In the genomic region with DNA sequence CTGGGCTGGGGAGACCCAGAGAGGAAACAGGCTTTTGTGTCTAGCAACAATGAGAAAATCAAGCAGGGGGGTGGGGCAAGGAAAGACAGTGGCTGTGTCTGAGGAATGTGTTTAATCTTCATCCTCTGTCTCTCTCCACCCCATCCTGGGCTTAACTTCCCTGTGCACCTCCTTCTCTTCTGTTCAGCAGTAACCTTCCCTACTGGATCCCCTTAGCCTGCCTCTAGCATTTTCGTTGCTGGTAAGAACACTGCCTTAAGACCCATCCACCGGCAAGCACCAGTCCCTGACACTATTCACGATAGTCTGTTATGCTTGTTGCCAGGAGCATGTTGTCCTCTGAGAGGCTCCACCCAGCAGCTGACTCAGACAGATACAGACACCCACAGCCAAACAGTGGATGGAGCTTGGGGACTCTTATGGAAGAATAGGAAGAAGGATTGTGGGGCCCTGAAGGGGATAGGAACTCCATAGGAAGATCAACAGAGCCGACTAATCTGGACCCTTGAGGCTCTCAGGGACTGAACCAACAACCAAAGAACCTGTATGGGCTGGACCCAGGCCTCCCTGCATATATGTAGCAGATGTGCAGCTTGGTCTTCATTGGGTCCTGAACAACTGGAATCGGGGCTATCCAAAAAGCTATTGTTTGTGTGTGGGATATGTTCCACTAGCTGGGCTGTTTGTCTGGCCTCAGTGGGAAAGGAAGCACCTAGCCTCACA, we compare ENCODE assay signal across 10 mouse cellular contexts. TPM values are rescaled to one million over a fixed set of nuclear protein-coding genes. Genes with fewer than 3 reads are reported as not detected.
A peak's percentile ranks its signal among the peaks of the same experiment; 100 is the strongest.
DNase-seq lines count a peak whose midpoint lies in the region; ATAC-seq and TF ChIP-seq lines count a peak whose summit lies in the region.
"Had no signal": no experiment of that assay in that cellular context is flagged by ENCODE, and none has a peak within 500 bp of the region (broad histone marks: within the 10 kb centered on the region; RNA-seq: fewer than 3 reads in every experiment).

No protein-coding gene starts in this region.

- H3K27me3 ChIP-seq in forebrain, embryonic 10.5 days (ENCODE audit: poor library complexity, severe bottlenecking): no peaks in the 10 kb centered on the region
- no peaks in the 10 kb centered on the region for H3K27me3 ChIP-seq in forebrain, embryonic 15.5 days
- no peaks in the 10 kb centered on the region for H3K27me3 ChIP-seq in MEL (ENCODE audit: control insufficient read depth in 1 of 2, insufficient read depth in 2 of 2, low read length in 2 of 2)
- H3K27me3 ChIP-seq in heart, embryonic 13.5 days (replicated peaks): no peaks in the 10 kb centered on the region
- H3K27me3 ChIP-seq in liver, postnatal 0 days (ENCODE audit: insufficient read depth, low read length): no peaks in the 10 kb centered on the region

- ATAC-seq in forebrain, embryonic 15.5 days (replicated peaks): no peak
- peak; percentile 37; the same call in 1 of the 2 replicates for ATAC-seq in heart, embryonic 13.5 days (ENCODE audit: extremely low read depth, insufficient number of reproducible peaks, low FRiP score, low TSS enrichment)
- peak; percentile 60 for ATAC-seq in liver, postnatal 0 days

- no peaks in the 10 kb centered on the region for H3K79me2 ChIP-seq in MEL (ENCODE audit: control insufficient read depth, insufficient read depth, low read length, poor library complexity)

- no peak overlapping the region for H3K4me2 ChIP-seq in forebrain, embryonic 15.5 days (replicated peaks)
- peak overlapping the region; percentile 30 for H3K4me2 ChIP-seq in heart, embryonic 13.5 days
- H3K4me2 ChIP-seq in liver, postnatal 0 days (ENCODE audit: low read depth, low read length): no peak overlapping the region

- 0 out of 2 replicates have a peak, but pooled peaks cover 4% of the 10 kb centered on the region for H3K9me3 ChIP-seq in forebrain, embryonic 10.5 days
- no peaks in the 10 kb centered on the region for H3K9me3 ChIP-seq in forebrain, embryonic 15.5 days
- H3K9me3 ChIP-seq in MEL (replicated peaks; ENCODE audit: insufficient read depth, low read length): no peaks in the 10 kb centered on the region
- H3K9me3 ChIP-seq in heart, embryonic 13.5 days: no peaks in the 10 kb centered on the region
- H3K9me3 ChIP-seq in liver, postnatal 0 days (ENCODE audit: low read length): no peaks in the 10 kb centered on the region

- TF ChIP-seq RAD21 in MEL (IDR thresholded peaks at IDR 0.05; ENCODE audit: low read depth, low read length): no peak

- H3K4me1 ChIP-seq in forebrain, embryonic 10.5 days: peaks cover 15% of the 10 kb centered on the region
- H3K4me1 ChIP-seq in forebrain, embryonic 15.5 days: no peaks in the 10 kb centered on the region
- H3K4me1 ChIP-seq in MEL (ENCODE audit: control insufficient read depth in 1 of 2, insufficient read depth in 2 of 2, low read length in 2 of 2): peaks cover 12 to 21% of the 10 kb centered on the region in 2 experiments
- H3K4me1 ChIP-seq in heart, embryonic 13.5 days: peaks cover 15% of the 10 kb centered on the region
- H3K4me1 ChIP-seq in liver, postnatal 0 days (ENCODE audit: insufficient read depth): peaks cover 8% of the 10 kb centered on the region

- DNase-seq in forebrain, embryonic 10.5 days (ENCODE audit: extremely low spot score, low spot score): no peak
- DNase-seq in MEL (ENCODE audit: low read depth, low spot score): peak; percentile 59
- no peak for DNase-seq in liver, postnatal 0 days
- no peak for DNase-seq in spleen, postnatal 36 days (ENCODE audit: low spot score in 2 of 2)
- no peak for DNase-seq in urinary bladder, adult 2 months (ENCODE audit: low spot score)
- no peak for DNase-seq in thymus, postnatal 0 days (ENCODE audit: low spot score)
- DNase-seq: right cerebral cortex, postnatal 25 days had no signal

- H3K4me3 ChIP-seq in forebrain, embryonic 10.5 days: no peak overlapping the region
- H3K4me3 ChIP-seq in forebrain, embryonic 15.5 days: no peak overlapping the region
- peak overlapping the region; percentile 26 to 38; a peak in 2 of 4 replicates for H3K4me3 ChIP-seq in MEL (ENCODE audit: control insufficient read depth in 1 of 2, insufficient read depth in 1 of 2, low read depth in 2 of 2, low read length in 2 of 2)
- H3K4me3 ChIP-seq in heart, embryonic 13.5 days: no peak overlapping the region
- H3K4me3 ChIP-seq in liver, postnatal 0 days (ENCODE audit: low read depth, low read length): no peak overlapping the region

- no peak for TF ChIP-seq POLR2A in MEL (IDR thresholded peaks at IDR 0.05; ENCODE audit: control insufficient read depth in 1 of 2, insufficient read depth in 1 of 2, low read depth in 1 of 2, low read length in 2 of 2, poor library complexity in 1 of 2)

- peak overlapping the region; percentile 70 for H3K27ac ChIP-seq in forebrain, embryonic 10.5 days
- H3K27ac ChIP-seq in forebrain, embryonic 15.5 days (replicated peaks): no peak overlapping the region
- no peak overlapping the region for H3K27ac ChIP-seq in MEL (ENCODE audit: control insufficient read depth, low read depth, low read length)
- H3K27ac ChIP-seq in heart, embryonic 13.5 days (replicated peaks): peak overlapping the region; percentile 73
- H3K27ac ChIP-seq in liver, postnatal 0 days (ENCODE audit: low read depth): peak overlapping the region; percentile 34; the same call in 1 of the 2 replicates

- peak in 1 of 2 experiments; percentile 36; a peak in 1 of 4 replicates for TF ChIP-seq EP300 in MEL (IDR thresholded peaks at IDR 0.05; ENCODE audit: low read depth in 1 of 2, low read length in 2 of 2)
- TF ChIP-seq EP300 in liver, postnatal 0 days (IDR thresholded peaks at IDR 0.05; ENCODE audit: low read depth): no peak

- TF ChIP-seq CTCF in MEL (IDR thresholded peaks at IDR 0.05 in 2 of 3, conservative IDR thresholded peaks at IDR 0.05 in 1 of 3; ENCODE audit: control insufficient read depth in 1 of 3, insufficient read depth in 1 of 3, low read depth in 2 of 3, low read length in 3 of 3, poor library complexity in 1 of 3, severe bottlenecking in 1 of 3): no peak
- TF ChIP-seq CTCF in liver, postnatal 0 days (IDR thresholded peaks at IDR 0.05; ENCODE audit: low read depth): no peak

- WGBS in forebrain, embryonic 10.5 days: 32% methylated on average over 5 of the region's 5 CpGs
- WGBS in forebrain, embryonic 15.5 days: 32% methylated on average over 5 of the region's 5 CpGs
- WGBS in heart, embryonic 13.5 days: 23% methylated on average over 5 of the region's 5 CpGs
- 45% methylated on average over 5 of the region's 5 CpGs for WGBS in liver, postnatal 0 days (ENCODE audit: insufficient replicate concordance)

- no peak overlapping the region for H3K9ac ChIP-seq in forebrain, embryonic 15.5 days (replicated peaks)
- H3K9ac ChIP-seq in MEL (ENCODE audit: control insufficient read depth, low read depth, low read length, poor library complexity, severe bottlenecking): no peak overlapping the region
- H3K9ac ChIP-seq in heart, embryonic 13.5 days: 0 out of 2 replicates have a peak overlapping the region, but pooled peaks have one; percentile 47
- peak overlapping the region; percentile 11; the same call in 1 of the 2 replicates for H3K9ac ChIP-seq in liver, postnatal 0 days (replicated peaks)

- no peaks in the 10 kb centered on the region for H3K36me3 ChIP-seq in forebrain, embryonic 10.5 days (replicated peaks)
- H3K36me3 ChIP-seq in forebrain, embryonic 15.5 days: no peaks in the 10 kb centered on the region
- peaks cover 0 to 22% of the 10 kb centered on the region in 2 experiments; a peak in 2 of 4 replicates for H3K36me3 ChIP-seq in MEL (ENCODE audit: control insufficient read depth in 1 of 2, insufficient read depth in 2 of 2, low read length in 2 of 2)
- no peaks in the 10 kb centered on the region for H3K36me3 ChIP-seq in heart, embryonic 13.5 days
- no peaks in the 10 kb centered on the region for H3K36me3 ChIP-seq in liver, postnatal 0 days (replicated peaks; ENCODE audit: insufficient read depth, low read length)

RNA-seq across cellular contexts. Expression of a gene that starts 8.4 kb away (rescaled TPM):
- polyA plus RNA-seq in forebrain, embryonic 10.5 days (2016; fragmentation: Nextera tagmentation; extraction: Ambion mirVana): 0.27 and 0.30 TPM in 2 replicates
- polyA plus RNA-seq in forebrain, embryonic 15.5 days (2015; fragmentation: Nextera tagmentation; extraction: Ambion mirVana): not detected in 2 replicates
- total RNA-seq in MEL (2012; rRNA removed): not detected in 2 replicates
- polyA plus RNA-seq in MEL (2012; ENCODE audit: insufficient read depth in 1 of 2, insufficient read length in 2 of 2, low read depth in 1 of 2, low replicate concordance in 2 of 2, missing spikeins in 1 of 2): not detected
- 0.37 and 0.45 TPM in 2 replicates for polyA plus RNA-seq in heart, embryonic 13.5 days (2015; fragmentation: Nextera tagmentation; extraction: Ambion mirVana)
- polyA plus RNA-seq in liver, postnatal 0 days (2015; fragmentation: Nextera tagmentation; extraction: Ambion mirVana): 0.19 TPM in 1 of 2 replicates, not detected in the other
- 0.31 and 0.84 TPM in 2 replicates for polyA plus RNA-seq in urinary bladder, adult 2 months (2012; rRNA removed)
- 1.5 and 1.7 TPM in 2 replicates for polyA plus RNA-seq in thymus, postnatal 0 days (2015; fragmentation: Nextera tagmentation; extraction: Ambion mirVana)
- polyA plus RNA-seq: gonadal fat pad, adult 2 months had no signal

RNA-seq across cellular contexts. Expression of a gene that starts 10.9 kb away (rescaled TPM):
- polyA plus RNA-seq in forebrain, embryonic 10.5 days (2016; fragmentation: Nextera tagmentation; extraction: Ambion mirVana): 70.3 and 76.3 TPM in 2 replicates
- polyA plus RNA-seq in forebrain, embryonic 15.5 days (2015; fragmentation: Nextera tagmentation; extraction: Ambion mirVana): 62.5 and 63.7 TPM in 2 replicates
- total RNA-seq in MEL (2012; rRNA removed): 200 and 238 TPM in 2 replicates
- polyA plus RNA-seq in MEL (2012; ENCODE audit: insufficient read depth in 1 of 2, insufficient read length in 2 of 2, low read depth in 1 of 2, low replicate concordance in 2 of 2, missing spikeins in 1 of 2): 100 to 1,000 TPM in 1 of 2 experiments, not detected in 1; 341 TPM
- 68.8 and 83.6 TPM in 2 replicates for polyA plus RNA-seq in heart, embryonic 13.5 days (2015; fragmentation: Nextera tagmentation; extraction: Ambion mirVana)
- polyA plus RNA-seq in liver, postnatal 0 days (2015; fragmentation: Nextera tagmentation; extraction: Ambion mirVana): 83.0 and 91.6 TPM in 2 replicates
- polyA plus RNA-seq in urinary bladder, adult 2 months (2012; rRNA removed): 210 and 219 TPM in 2 replicates
- 243 and 252 TPM in 2 replicates for polyA plus RNA-seq in thymus, postnatal 0 days (2015; fragmentation: Nextera tagmentation; extraction: Ambion mirVana)

RNA-seq across cellular contexts. Expression of a gene that starts 37.2 kb away (rescaled TPM):
- 2,210 and 2,220 TPM in 2 replicates for polyA plus RNA-seq in forebrain, embryonic 10.5 days (2016; fragmentation: Nextera tagmentation; extraction: Ambion mirVana)
- 1,627 and 1,637 TPM in 2 replicates for polyA plus RNA-seq in forebrain, embryonic 15.5 days (2015; fragmentation: Nextera tagmentation; extraction: Ambion mirVana)
- 1,032 and 1,220 TPM in 2 replicates for total RNA-seq in MEL (2012; rRNA removed)
- polyA plus RNA-seq in MEL (2012; ENCODE audit: insufficient read depth in 1 of 2, insufficient read length in 2 of 2, low read depth in 1 of 2, low replicate concordance in 2 of 2, missing spikeins in 1 of 2): over 10,000 TPM in 1 of 2 experiments, 1,000 to 10,000 TPM in 1; 4,130 to 27,726 TPM
- 1,372 and 1,500 TPM in 2 replicates for polyA plus RNA-seq in heart, embryonic 13.5 days (2015; fragmentation: Nextera tagmentation; extraction: Ambion mirVana)
- polyA plus RNA-seq in liver, postnatal 0 days (2015; fragmentation: Nextera tagmentation; extraction: Ambion mirVana): 419 and 445 TPM in 2 replicates
- 635 and 857 TPM in 2 replicates for polyA plus RNA-seq in urinary bladder, adult 2 months (2012; rRNA removed)
- 1,223 and 1,279 TPM in 2 replicates for polyA plus RNA-seq in thymus, postnatal 0 days (2015; fragmentation: Nextera tagmentation; extraction: Ambion mirVana)

RNA-seq across cellular contexts. Expression of a gene that starts 46.6 kb away (rescaled TPM):
- polyA plus RNA-seq in forebrain, embryonic 10.5 days (2016; fragmentation: Nextera tagmentation; extraction: Ambion mirVana): 114 and 117 TPM in 2 replicates
- polyA plus RNA-seq in forebrain, embryonic 15.5 days (2015; fragmentation: Nextera tagmentation; extraction: Ambion mirVana): 97.9 and 99.8 TPM in 2 replicates
- 65.8 and 81.7 TPM in 2 replicates for total RNA-seq in MEL (2012; rRNA removed)
- 100 to 1,000 TPM in 1 of 2 experiments, not detected in 1; 111 TPM for polyA plus RNA-seq in MEL (2012; ENCODE audit: insufficient read depth in 1 of 2, insufficient read length in 2 of 2, low read depth in 1 of 2, low replicate concordance in 2 of 2, missing spikeins in 1 of 2)
- 91.8 and 94.9 TPM in 2 replicates for polyA plus RNA-seq in heart, embryonic 13.5 days (2015; fragmentation: Nextera tagmentation; extraction: Ambion mirVana)
- 47.7 and 47.9 TPM in 2 replicates for polyA plus RNA-seq in liver, postnatal 0 days (2015; fragmentation: Nextera tagmentation; extraction: Ambion mirVana)
- polyA plus RNA-seq in urinary bladder, adult 2 months (2012; rRNA removed): 62.3 and 69.4 TPM in 2 replicates
- 95.8 and 96.9 TPM in 2 replicates for polyA plus RNA-seq in thymus, postnatal 0 days (2015; fragmentation: Nextera tagmentation; extraction: Ambion mirVana)

RNA-seq across cellular contexts. Expression of a gene that starts 48.8 kb away (rescaled TPM):
- polyA plus RNA-seq in forebrain, embryonic 10.5 days (2016; fragmentation: Nextera tagmentation; extraction: Ambion mirVana): 1.1 and 1.6 TPM in 2 replicates
- 0.83 and 1.00 TPM in 2 replicates for polyA plus RNA-seq in forebrain, embryonic 15.5 days (2015; fragmentation: Nextera tagmentation; extraction: Ambion mirVana)
- not detected in 2 replicates for total RNA-seq in MEL (2012; rRNA removed)
- polyA plus RNA-seq in MEL (2012; ENCODE audit: insufficient read depth in 1 of 2, insufficient read length in 2 of 2, low read depth in 1 of 2, low replicate concordance in 2 of 2, missing spikeins in 1 of 2): under 1 TPM in 1 of 2 experiments, not detected in 1; 0.03 TPM
- polyA plus RNA-seq in heart, embryonic 13.5 days (2015; fragmentation: Nextera tagmentation; extraction: Ambion mirVana): 0.18 and 0.33 TPM in 2 replicates
- polyA plus RNA-seq in liver, postnatal 0 days (2015; fragmentation: Nextera tagmentation; extraction: Ambion mirVana): not detected in 2 replicates
- 2.3 and 2.7 TPM in 2 replicates for polyA plus RNA-seq in urinary bladder, adult 2 months (2012; rRNA removed)
- 0.05 TPM in 1 of 2 replicates, not detected in the other for polyA plus RNA-seq in thymus, postnatal 0 days (2015; fragmentation: Nextera tagmentation; extraction: Ambion mirVana)

Comparison
In these comparisons a context has a peak if more than half of its experiments do, and no peak if none do; other contexts are left out.
1. H3K27ac ChIP-seq: peak in forebrain, embryonic 10.5 days (single experiment), heart, embryonic 13.5 days (single experiment) and liver, postnatal 0 days (single experiment); none in forebrain, embryonic 15.5 days (single experiment) and MEL (single experiment).
2. H3K4me3 ChIP-seq: peak in MEL (2 of 2); none in forebrain, embryonic 10.5 days (single experiment), forebrain, embryonic 15.5 days (single experiment), heart, embryonic 13.5 days (single experiment) and liver, postnatal 0 days (single experiment).
3. H3K9ac ChIP-seq: peak in heart, embryonic 13.5 days (single experiment) and liver, postnatal 0 days (single experiment); none in forebrain, embryonic 15.5 days (single experiment) and MEL (single experiment).